Mouse (Mus musculus) B cell, adult 2 months (primary cell): ENCODE results near the gene Rbfox1.

Source experiments
- DNase-seq, 2 experiments: peaks; one replicate each; pipeline ENCODE4 v3.0.0; 2022

The Rbfox1 gene

GRCm38 (mm10) chr16:7292985-7293805 lies 1408.0 kb downstream of the Rbfox1 start:
- DNase-seq = no peak

- DNase-seq = no peak
These were observed 1417.3 kb downstream of the Rbfox1 start for GRCm38 (mm10) chr16:7302416-7302815.

DNA sequence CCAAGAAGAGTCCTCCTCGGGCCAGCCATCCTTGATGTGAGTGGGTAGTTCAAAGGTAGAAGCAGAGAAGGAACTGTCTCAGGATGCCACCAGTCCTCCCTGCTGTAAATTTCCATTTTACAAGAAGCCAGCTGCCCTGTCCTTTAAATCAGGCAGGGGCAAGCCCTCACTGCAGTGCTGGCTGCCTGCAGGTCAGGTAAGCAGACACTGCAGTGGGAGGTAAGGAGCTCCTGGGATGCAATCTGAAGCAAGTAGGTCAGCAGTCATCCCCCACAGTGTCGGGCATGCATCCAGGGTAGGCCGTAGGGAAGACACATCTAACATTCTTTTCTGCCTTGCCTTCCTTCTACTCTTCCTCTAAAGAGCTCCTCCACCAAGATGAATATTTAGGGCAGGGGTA lies 1444.0 kb downstream of the Rbfox1 start:
- no peak for DNase-seq

DNA sequence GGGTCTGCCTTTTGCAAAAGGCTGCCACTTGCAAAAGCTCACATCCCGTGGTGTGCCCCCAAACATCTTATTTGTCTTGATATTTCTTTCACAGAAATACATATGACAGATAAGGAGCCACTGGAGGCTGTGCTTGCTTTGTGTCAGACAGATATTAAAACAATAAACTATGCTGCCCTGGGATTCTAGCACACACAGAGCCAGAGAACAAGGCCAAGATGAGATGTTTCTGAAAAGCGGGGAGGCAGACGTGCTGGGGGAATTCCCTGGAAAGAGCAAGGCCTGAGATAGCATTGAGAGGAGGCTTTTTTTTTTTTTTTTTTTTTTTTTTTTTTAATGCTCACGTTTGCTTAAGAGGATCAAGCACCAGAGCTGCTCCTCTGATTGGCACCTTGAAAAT lies 1456.0 kb downstream of the Rbfox1 start:
- no peak for DNase-seq

DNA sequence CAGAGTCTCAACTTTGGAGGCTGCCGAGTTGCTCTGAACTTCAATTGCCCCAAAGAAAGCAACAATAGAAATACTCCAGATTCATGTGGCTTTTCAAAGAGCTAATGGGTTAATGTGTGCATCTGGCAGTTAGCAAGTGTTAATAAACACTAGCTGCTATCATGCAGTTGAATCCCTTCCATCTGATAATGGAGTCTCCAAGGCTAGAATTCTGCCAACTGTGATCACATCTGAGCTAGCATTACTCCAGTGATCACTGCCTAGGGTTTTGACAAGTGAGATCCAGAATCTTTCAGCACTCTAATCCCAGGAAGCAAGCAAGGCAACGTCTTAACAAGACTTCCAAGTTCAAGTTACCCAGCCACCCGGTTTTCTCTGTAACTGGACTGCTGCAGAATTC lies 1460.1 kb downstream of the Rbfox1 start:
- DNase-seq = no peak

- no peak for DNase-seq
These were observed 1461.0 kb downstream of the Rbfox1 start for GRCm38 (mm10) chr16:7346001-7346625.

DNA sequence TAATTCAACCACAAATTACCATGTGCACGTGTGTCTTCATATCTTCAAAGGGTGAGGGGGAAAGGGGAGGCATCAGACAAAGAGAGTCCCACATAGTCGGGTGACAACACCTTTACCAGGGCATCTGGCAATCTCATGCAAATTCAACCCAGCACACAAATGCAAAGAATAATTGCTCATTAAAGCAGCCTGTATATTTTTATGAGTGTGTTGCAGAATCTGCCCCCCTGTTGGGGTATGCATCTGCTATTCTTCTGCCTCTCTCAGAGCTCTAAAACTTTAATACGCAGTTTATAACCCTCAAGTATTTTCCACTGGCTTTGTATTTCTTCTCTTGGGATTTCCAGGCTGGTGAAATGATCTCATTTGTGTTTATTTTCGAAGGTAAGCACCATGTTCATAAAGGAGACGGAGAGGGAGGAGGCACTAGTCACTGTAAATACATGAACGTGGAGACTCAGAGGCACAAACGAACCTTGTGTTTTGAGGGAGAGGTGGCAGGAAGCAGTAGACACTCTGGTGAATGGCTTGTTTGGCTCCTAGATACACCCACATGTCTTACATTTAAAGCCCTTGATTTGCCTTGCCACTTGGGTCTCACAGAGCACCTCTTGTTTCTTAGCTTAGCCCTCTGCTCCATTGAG lies 1462.5 kb downstream of the Rbfox1 start:
- no peak for DNase-seq

DNA sequence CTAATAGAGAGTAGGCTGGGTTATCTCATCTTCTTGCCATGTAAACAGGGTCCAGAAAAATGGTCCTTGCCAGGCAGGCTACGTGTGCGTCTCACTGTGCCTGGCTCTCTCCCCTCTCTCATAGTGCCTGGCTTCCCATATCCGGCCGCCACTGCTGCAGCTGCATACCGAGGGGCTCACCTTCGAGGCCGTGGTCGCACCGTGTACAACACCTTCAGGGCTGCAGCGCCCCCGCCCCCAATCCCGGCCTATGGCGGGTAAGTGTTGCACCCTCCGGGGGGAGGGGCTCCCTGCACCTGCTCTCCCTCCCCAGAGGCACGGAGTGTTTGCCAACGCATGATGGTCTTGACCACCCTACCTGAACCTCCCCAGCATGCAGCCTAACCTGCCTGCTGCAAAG lies 1467.7 kb downstream of the Rbfox1 start:
- no peak for DNase-seq

- DNase-seq = no peak
These were observed 1469.0 kb downstream of the Rbfox1 start for GRCm38 (mm10) chr16:7354116-7354515.

DNA sequence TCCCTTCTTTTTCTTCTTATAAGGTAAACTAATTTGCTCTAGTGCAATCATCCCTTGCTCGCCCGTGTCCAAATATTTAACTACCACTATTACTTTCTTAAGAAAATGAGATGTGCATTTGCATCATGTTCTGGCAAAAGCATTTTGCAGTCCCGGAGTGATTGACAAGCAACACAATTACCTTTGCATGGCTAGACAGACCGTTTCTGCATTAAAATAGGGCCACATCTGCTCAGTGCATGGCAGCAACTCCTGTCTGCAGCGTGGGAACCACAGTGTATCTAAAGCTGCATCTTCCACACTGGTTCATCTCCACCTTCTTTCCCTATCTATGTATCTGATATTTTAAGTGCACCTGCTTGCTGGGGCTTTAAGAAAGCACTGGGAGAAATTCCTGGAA lies 1473.9 kb downstream of the Rbfox1 start:
- DNase-seq = no peak

DNA sequence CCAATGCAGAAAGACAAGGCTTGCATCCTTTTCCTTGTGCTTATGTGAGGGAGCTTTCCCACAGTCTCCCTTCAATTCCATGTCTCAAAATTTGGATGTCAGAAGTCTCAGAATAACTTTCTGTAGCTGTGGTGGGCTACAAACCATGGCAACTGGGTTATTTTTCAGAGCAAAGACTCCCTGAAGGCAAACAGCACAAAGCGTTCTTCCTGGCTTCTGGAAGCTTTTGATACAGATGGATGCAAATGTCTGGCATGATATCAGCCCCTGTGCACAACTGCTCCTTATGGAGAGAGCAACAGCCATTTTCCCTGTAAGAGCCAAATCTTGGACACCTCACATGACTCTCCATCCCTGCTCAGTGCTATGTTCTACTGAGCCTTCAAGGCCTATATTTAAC lies 1475.6 kb downstream of the Rbfox1 start:
- DNase-seq = no peak

GRCm38 (mm10) chr16:7365878-7366277 lies 1480.7 kb downstream of the Rbfox1 start:
- no peak for DNase-seq

- no peak for DNase-seq
These were observed 1489.0 kb downstream of the Rbfox1 start for GRCm38 (mm10) chr16:7374146-7374545.

- no peak for DNase-seq
These were observed 1489.5 kb downstream of the Rbfox1 start for GRCm38 (mm10) chr16:7374674-7375073.

- no peak for DNase-seq
These were observed 1510.9 kb downstream of the Rbfox1 start for GRCm38 (mm10) chr16:7396101-7396500.

GRCm38 (mm10) chr16:7404766-7405492 lies 1519.8 kb downstream of the Rbfox1 start:
- no peak for DNase-seq

- DNase-seq = no peak
These were observed 1522.9 kb downstream of the Rbfox1 start for GRCm38 (mm10) chr16:7407862-7408640.

DNA sequence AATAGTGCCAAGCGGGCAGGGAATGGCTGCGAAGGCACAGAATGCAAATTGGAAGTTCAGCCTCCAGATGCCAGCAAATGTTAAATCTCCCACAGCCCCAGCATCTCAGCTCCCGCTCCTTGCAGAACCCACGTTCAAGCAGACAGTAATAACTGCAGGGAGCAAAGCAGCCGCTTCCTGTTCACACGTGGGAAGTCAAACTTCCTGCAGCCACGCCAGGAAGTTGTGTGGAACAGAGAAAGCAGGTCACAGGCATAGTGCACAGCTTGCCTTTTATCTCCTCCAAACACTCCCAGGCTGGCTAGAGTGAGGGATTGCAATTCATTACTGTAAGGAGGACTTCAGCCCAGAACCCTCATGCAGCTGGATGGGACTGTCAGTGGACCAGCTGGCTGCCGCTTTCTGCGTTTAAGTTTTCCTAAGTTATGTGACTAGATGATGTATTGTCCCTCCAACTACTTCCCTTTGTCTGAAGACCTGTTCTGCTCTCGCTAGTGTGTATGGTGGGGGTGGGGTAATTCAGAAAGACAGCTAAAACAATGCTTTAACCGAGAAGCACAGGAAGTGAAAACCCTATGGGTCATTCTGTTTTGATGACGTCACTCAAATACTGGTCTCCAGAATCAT lies 1534.6 kb downstream of the Rbfox1 start:
- DNase-seq = no peak

- DNase-seq = no peak
These were observed 1540.4 kb downstream of the Rbfox1 start for GRCm38 (mm10) chr16:7425386-7426089.

- no peak for DNase-seq
These were observed 1548.1 kb downstream of the Rbfox1 start for GRCm38 (mm10) chr16:7433296-7433695.

- DNase-seq = no peak
These were observed 1561.7 kb downstream of the Rbfox1 start for GRCm38 (mm10) chr16:7446791-7447290.
